Mouse (Mus musculus): ENCODE measurements around the gene Zhx3. TPM values are rescaled to one million over a fixed set of nuclear protein-coding genes. Genes with fewer than 3 reads are reported as not detected.

The Zhx3 gene
- polyA plus RNA-seq, 1 experiment from 2014 or later, result 23.9 TPM

Other genes with a start within 250 kb of the Zhx3 start
- 96.9 and 101 TPM in 2 replicates for gene Top1, start 227.1 kb downstream of the Zhx3 start, polyA plus RNA-seq (2015; fragmentation: Nextera tagmentation; extraction: Ambion mirVana)
- gene Plcg1, start 141.7 kb downstream of the Zhx3 start, polyA plus RNA-seq (2015; fragmentation: Nextera tagmentation; extraction: Ambion mirVana), result 83.2 and 84.4 TPM in 2 replicates
- gene Lpin3, start 7.7 kb upstream of the Zhx3 start, polyA plus RNA-seq (2015; fragmentation: Nextera tagmentation; extraction: Ambion mirVana), result 0.17 TPM in 1 of 2 replicates, not detected in the other
- gene Emilin3, start 39.3 kb upstream of the Zhx3 start, polyA plus RNA-seq (2015; fragmentation: Nextera tagmentation; extraction: Ambion mirVana), result 0.43 and 0.52 TPM in 2 replicates
- 33.5 and 37.0 TPM in 2 replicates for gene Chd6, start 236.1 kb upstream of the Zhx3 start, polyA plus RNA-seq (2015; fragmentation: Nextera tagmentation; extraction: Ambion mirVana)